Mouse (Mus musculus): ENCODE data around the gene Ccdc77.

- TF ChIP-seq POLR2A (IDR thresholded peaks at IDR 0.05; ENCODE audit: insufficient read depth, low read length) (no peak), CTCF (IDR thresholded peaks at IDR 0.05; ENCODE audit: low read depth, low read length) (peak; percentile 73), EP300 (IDR thresholded peaks at IDR 0.05; ENCODE audit: insufficient read depth, low read depth, low read length) (no peak)
Measured at GRCm38 (mm10) chr6:120301137-120301536, 63.0 kb downstream of the Ccdc77 start.

Measured in ES-Bruce4 (cell line).